Mouse (Mus musculus) brain, embryonic 14.5 days (tissue): ENCODE measurements around the gene Ing4.

Experiments
- CTCF ChIP-seq: fragments of 200-500 bp; IDR thresholded peaks from 2 replicates; pipeline ENCODE4 v1.5.1; 2012; ENCODE audit warnings: inconsistent platforms, mild to moderate bottlenecking, moderate library complexity, borderline replicate concordance; ENCODE audit not compliant: insufficient read depth, insufficient read length; ENCODE audit errors: extremely low read depth
- POLR2A ChIP-seq: fragments of 200-500 bp; IDR thresholded peaks from 2 replicates; pipeline ENCODE4 v1.6.1; 2012; ENCODE audit warnings: mild to moderate bottlenecking, inconsistent platforms, borderline replicate concordance; ENCODE audit not compliant: poor library complexity, insufficient read depth, insufficient read length, severe bottlenecking; ENCODE audit errors: extremely low read depth

- no peak for TF ChIP-seq CTCF
- TF ChIP-seq POLR2A: no peak
These were observed 28.0 kb downstream of the Ing4 start, which contains the start of gene Lpar5 for GRCm38 (mm10) chr6:125067571-125067995.
